Mouse (Mus musculus) small intestine, adult 2 months (tissue): Measurements from ENCODE around the gene Tmem106c.

Experiments used
- CTCF ChIP-seq: fragments of 200-500 bp; IDR thresholded peaks from 2 replicates; pipeline ENCODE4 v1.5.1; 2012; ENCODE audit warnings: low read depth, mild to moderate bottlenecking, control low read depth, inconsistent platforms, low read length, moderate library complexity, mixed read lengths; ENCODE audit not compliant: insufficient replicate concordance, insufficient read length; ENCODE audit errors: extremely low read depth
- POLR2A ChIP-seq: fragments of 200-500 bp; IDR thresholded peaks from 2 replicates; pipeline ENCODE4 v1.6.1; 2012; ENCODE audit warnings: low read depth, mild to moderate bottlenecking, control low read depth, inconsistent platforms, low read length, moderate library complexity

GRCm38 (mm10) chr15:97949706-97950105 lies 14.3 kb upstream of the Tmem106c start:
- TF ChIP-seq CTCF (no peak), POLR2A (no peak)
